Mouse (Mus musculus) lung, postnatal 36 days (tissue): ENCODE data around the gene Fam107a.

Experiments used
- DNase-seq: peaks from one replicate; pipeline ENCODE4 v3.0.0; 2022; ENCODE audit warnings: mixed read lengths

The Fam107a gene

GRCm38 (mm10) chr14:8255076-8255729 lies 62.6 kb downstream of the Fam107a start:
- DNase-seq = peak; percentile 83

- DNase-seq = no peak
Measured at GRCm38 (mm10) chr14:8251330-8251885, 66.4 kb downstream of the Fam107a start.

GRCm38 (mm10) chr14:8250141-8250871 lies 67.5 kb downstream of the Fam107a start:
- no peak for DNase-seq

GRCm38 (mm10) chr14:8249206-8249605 lies 68.6 kb downstream of the Fam107a start:
- DNase-seq = no peak

- peak; percentile 40 for DNase-seq
Measured at GRCm38 (mm10) chr14:8246878-8247277, 70.9 kb downstream of the Fam107a start.
